7 mouse cellular contexts compared by ENCODE assay signal in the genomic region with DNA sequence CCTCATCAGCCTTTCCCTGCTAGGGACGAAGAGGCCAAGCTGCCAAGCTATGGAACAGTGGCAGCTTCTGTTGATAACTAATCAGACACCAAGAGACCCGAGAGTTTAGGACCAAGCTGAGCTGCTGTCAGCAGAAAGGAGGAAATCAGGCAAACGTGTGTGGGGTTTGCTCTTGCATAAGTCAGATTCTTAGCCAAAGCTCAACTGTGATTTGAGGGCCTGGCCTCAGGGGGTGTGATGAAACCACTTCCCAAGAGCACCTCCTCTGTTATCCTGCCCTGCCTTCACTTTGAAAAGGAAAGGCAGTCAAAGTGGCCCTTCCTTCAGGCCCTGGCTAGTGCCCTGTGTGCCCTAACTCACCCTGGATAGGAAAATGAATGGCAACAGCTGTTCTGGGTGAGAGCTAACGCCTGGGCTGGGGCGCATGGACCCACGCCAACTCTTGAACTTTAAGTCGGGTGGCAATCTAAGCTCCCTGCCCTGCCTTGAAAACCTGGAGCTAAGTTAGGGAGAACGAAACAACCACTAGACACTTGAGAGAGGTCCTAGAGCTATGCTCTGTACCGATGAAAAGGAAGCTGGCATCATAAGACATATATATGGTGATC. TPM values are rescaled to one million over a fixed set of nuclear protein-coding genes. Genes with fewer than 3 reads are reported as not detected.
DNase-seq lines count a peak whose midpoint lies in the region; ATAC-seq and TF ChIP-seq lines count a peak whose summit lies in the region.

TSS of gene Txndc5 (minus strand) at position 138 of the 608 bp plus-strand sequence.

- peak within 1 kb of the TSS; percentile 81 for H3ac ChIP-seq in C2C12 (ENCODE audit: control insufficient read depth, insufficient read length, low read depth)

- TF ChIP-seq POLR2A in MEL (IDR thresholded peaks at IDR 0.05; ENCODE audit: control insufficient read depth in 1 of 2, insufficient read depth in 1 of 2, low read depth in 1 of 2, low read length in 2 of 2, poor library complexity in 1 of 2) = no peak

- TF ChIP-seq CTCF in C2C12 (IDR thresholded peaks at IDR 0.05; ENCODE audit: control insufficient read depth, insufficient read depth, insufficient read length) (no peak), MEL (IDR thresholded peaks at IDR 0.05 in 2 of 3, conservative IDR thresholded peaks at IDR 0.05 in 1 of 3; ENCODE audit: control insufficient read depth in 1 of 3, insufficient read depth in 1 of 3, low read depth in 2 of 3, low read length in 3 of 3, poor library complexity in 1 of 3, severe bottlenecking in 1 of 3) (no peak)

- peak within 1 kb of the TSS; percentile 79 for H3K4me2 ChIP-seq in heart, embryonic 16.5 days (ENCODE audit: low read depth, low read length)
- H3K4me2 ChIP-seq in midbrain, embryonic 11.5 days = peak within 1 kb of the TSS; percentile 88

- H3K79me3 ChIP-seq in C2C12 (ENCODE audit: low read depth) = peaks cover 36% of the 10 kb centered on the region

- no peak for DNase-seq in MEL (ENCODE audit: low read depth, low spot score)
- DNase-seq in left cerebral cortex, postnatal 4 days = no peak
- DNase-seq in midbrain, embryonic 11.5 days (ENCODE audit: low spot score, missing footprints) = no peak
- no peak for DNase-seq in right cerebral cortex, postnatal 25 days

- H3K36me3 ChIP-seq in C2C12 (ENCODE audit: control insufficient read depth, insufficient read depth) (peaks cover 15% of the 10 kb centered on the region), MEL (ENCODE audit: control insufficient read depth in 1 of 2, insufficient read depth in 2 of 2, low read length in 2 of 2) (peaks cover 5 to 14% of the 10 kb centered on the region in 2 experiments; a peak in 2 of 4 replicates)
- H3K36me3 ChIP-seq in erythroblast, embryonic 14.5 days (ENCODE audit: control insufficient read depth) = no peaks in the 10 kb centered on the region
- 0 out of 2 replicates have a peak, but pooled peaks cover 4% of the 10 kb centered on the region for H3K36me3 ChIP-seq in heart, embryonic 16.5 days (ENCODE audit: control insufficient read depth, insufficient read depth)
- no peaks in the 10 kb centered on the region for H3K36me3 ChIP-seq in midbrain, embryonic 11.5 days (ENCODE audit: control insufficient read depth, insufficient read depth, low read length)

- intact Hi-C loops in left cerebral cortex, postnatal 4 days (cut with DNase I) = no loop called here

- peak within 1 kb of the TSS; percentile 72 for H3K4me3 ChIP-seq in C2C12 (ENCODE audit: insufficient read depth, poor library complexity, severe bottlenecking)
- H3K4me3 ChIP-seq in MEL (ENCODE audit: control insufficient read depth in 1 of 2, insufficient read depth in 1 of 2, low read depth in 2 of 2, low read length in 2 of 2) = peak within 1 kb of the TSS; percentile 51 to 85
- H3K4me3 ChIP-seq in erythroblast, embryonic 14.5 days (replicated peaks) = peak within 1 kb of the TSS; percentile 81
- peak within 1 kb of the TSS; percentile 79 for H3K4me3 ChIP-seq in heart, embryonic 16.5 days (ENCODE audit: low read length)
- H3K4me3 ChIP-seq in midbrain, embryonic 11.5 days (ENCODE audit: low read depth, low read length) = peak within 1 kb of the TSS; percentile 81

- H3K4me1 ChIP-seq in MEL (ENCODE audit: control insufficient read depth in 1 of 2, insufficient read depth in 2 of 2, low read length in 2 of 2) = peaks cover 0 to 15% of the 10 kb centered on the region in 2 experiments; a peak in 2 of 4 replicates
- H3K4me1 ChIP-seq in erythroblast, embryonic 14.5 days (ENCODE audit: control insufficient read depth) = peaks cover 28% of the 10 kb centered on the region
- H3K4me1 ChIP-seq in heart, embryonic 16.5 days (ENCODE audit: control insufficient read depth, insufficient read depth, low read length) = peaks cover 28% of the 10 kb centered on the region
- H3K4me1 ChIP-seq in midbrain, embryonic 11.5 days (ENCODE audit: control insufficient read depth, insufficient read depth, low read length) = peaks cover 14% of the 10 kb centered on the region; the same call in 1 of the 2 replicates

- H3K27me3 ChIP-seq in C2C12 (ENCODE audit: control insufficient read depth, insufficient read depth, insufficient read length) (no peaks in the 10 kb centered on the region), MEL (ENCODE audit: control insufficient read depth in 1 of 2, insufficient read depth in 2 of 2, low read length in 2 of 2) (peaks cover 0 to 2% of the 10 kb centered on the region in 2 experiments; a peak in 2 of 4 replicates)
- H3K27me3 ChIP-seq in erythroblast, embryonic 14.5 days (ENCODE audit: control insufficient read depth) = peaks cover 11% of the 10 kb centered on the region
- H3K27me3 ChIP-seq in heart, embryonic 16.5 days (ENCODE audit: control insufficient read depth, insufficient read depth, low read length) = no peaks in the 10 kb centered on the region; the same call in 1 of the 2 replicates
- no peaks in the 10 kb centered on the region for H3K27me3 ChIP-seq in midbrain, embryonic 11.5 days (ENCODE audit: control insufficient read depth, insufficient read depth, low read length)

- no peak; the same call in 1 of the 2 replicates for ATAC-seq in heart, embryonic 16.5 days (replicated peaks; ENCODE audit: extremely low read depth, insufficient read depth, low FRiP score)
- peak; percentile 8; the same call in 1 of the 2 replicates for ATAC-seq in midbrain, embryonic 11.5 days (ENCODE audit: low FRiP score)

- no peak for TF ChIP-seq EP300 in MEL (IDR thresholded peaks at IDR 0.05; ENCODE audit: low read depth in 1 of 2, low read length in 2 of 2)

- WGBS in heart, embryonic 16.5 days = 48% methylated on average over 9 of the region's 9 CpGs
- 59% methylated on average over 9 of the region's 9 CpGs for WGBS in midbrain, embryonic 11.5 days

- H3K27ac ChIP-seq in MEL (ENCODE audit: control insufficient read depth, low read depth, low read length) = peak within 1 kb of the TSS; percentile 43
- H3K27ac ChIP-seq in heart, embryonic 16.5 days (ENCODE audit: low read length) = peak within 1 kb of the TSS; percentile 91
- peak within 1 kb of the TSS; percentile 63 for H3K27ac ChIP-seq in midbrain, embryonic 11.5 days (ENCODE audit: low read depth, low read length)

- TF ChIP-seq RAD21 in MEL (IDR thresholded peaks at IDR 0.05; ENCODE audit: low read depth, low read length) = no peak

- H3K9me3 ChIP-seq in MEL (replicated peaks; ENCODE audit: insufficient read depth, low read length) = no peaks in the 10 kb centered on the region
- H3K9me3 ChIP-seq in erythroblast, embryonic 14.5 days (ENCODE audit: control insufficient read depth, low read length) = no peaks in the 10 kb centered on the region
- no peaks in the 10 kb centered on the region for H3K9me3 ChIP-seq in heart, embryonic 16.5 days (replicated peaks; ENCODE audit: control insufficient read depth, low read length)
- H3K9me3 ChIP-seq in midbrain, embryonic 11.5 days (ENCODE audit: control insufficient read depth, low read length) = no peaks in the 10 kb centered on the region

- peak within 1 kb of the TSS; percentile 93 for H3K9ac ChIP-seq in MEL (ENCODE audit: control insufficient read depth, low read depth, low read length, poor library complexity, severe bottlenecking)
- peak within 1 kb of the TSS; percentile 90 for H3K9ac ChIP-seq in heart, embryonic 16.5 days (ENCODE audit: low read length)
- H3K9ac ChIP-seq in midbrain, embryonic 11.5 days (ENCODE audit: low read length) = peak within 1 kb of the TSS; percentile 83

- H3K79me2 ChIP-seq in C2C12 (ENCODE audit: control insufficient read depth, insufficient read depth) (peaks cover 42% of the 10 kb centered on the region), MEL (ENCODE audit: control insufficient read depth, insufficient read depth, low read length, poor library complexity) (peaks cover 25% of the 10 kb centered on the region)

TF ChIP-seq in C2C12, 6 proteins besides CTCF, POLR2A, EP300 and RAD21:
- TF ChIP-seq FOSL1 (IDR thresholded peaks at IDR 0.05; ENCODE audit: insufficient read depth, low read length, poor library complexity, severe bottlenecking) = no peak
- TF ChIP-seq MYOD1 (IDR thresholded peaks at IDR 0.05; ENCODE audit: control insufficient read depth, insufficient read length, low read depth) = peak; percentile 35

TF ChIP-seq in MEL, 35 proteins besides CTCF, POLR2A, EP300 and RAD21:
- TF ChIP-seq RCOR1 (IDR thresholded peaks at IDR 0.05; ENCODE audit: low read depth, low read length) (peak; percentile 51; the same call in 1 of the 2 replicates), TBP (IDR thresholded peaks at IDR 0.05; ENCODE audit: low read depth, low read length) (no peak)

RNA-seq across cellular contexts. Expression of gene Txndc5, which starts in this region (rescaled TPM):
- polyA plus RNA-seq in C2C12 (2012; fragmentation: generic; extraction: Trizol) (225 TPM), MEL (2012; ENCODE audit: insufficient read depth in 1 of 2, insufficient read length in 2 of 2, low read depth in 1 of 2, low replicate concordance in 2 of 2, missing spikeins in 1 of 2) (100 to 1,000 TPM in 1 of 2 experiments, not detected in 1; 114 TPM)
- 68.8 and 87.3 TPM in 2 replicates for total RNA-seq in MEL (2012; rRNA removed)
- polyA plus RNA-seq in erythroblast, embryonic 14.5 days (2012) = 0.52 TPM in 2 replicates
- polyA plus RNA-seq in heart, embryonic 16.5 days (2015; fragmentation: Nextera tagmentation; extraction: Ambion mirVana) = 164 TPM in 2 replicates
- 10 to 100 TPM; 45.6 to 45.8 TPM for total RNA-seq in left cerebral cortex, postnatal 4 days (2021)
- polyA plus RNA-seq in midbrain, embryonic 11.5 days (2014; fragmentation: Nextera tagmentation; extraction: Ambion mirVana) = 120 and 125 TPM in 2 replicates

Comparison
In these comparisons a context has a peak if more than half of its experiments do, and no peak if none do; other contexts are left out.
1. RNA of gene Txndc5 (polyA plus RNA-seq): 225 TPM in C2C12 (single experiment), 164 TPM in heart, embryonic 16.5 days, 120 to 125 TPM in midbrain, embryonic 11.5 days and 114 TPM in MEL; 0.52 TPM in erythroblast, embryonic 14.5 days; every median in the first group is over 10 times any median in the second.
2. Peak in every context shown above with its lines, with median percentiles within 50 percentile points of each other: H3K4me3 ChIP-seq, H3K27ac ChIP-seq and H3K9ac ChIP-seq.